Mouse (Mus musculus) adrenal gland, postnatal 25 days (tissue): ENCODE measurements around the gene Fcgr1. TPM values are rescaled to one million over a fixed set of nuclear protein-coding genes. Genes with fewer than 3 reads are reported as not detected.
"Not testable (repeated sequence)": the region's sequence is repeated elsewhere in the genome, so short reads cannot be mapped to it uniquely, and the experiment has no call there.

Experiments used
- DNase-seq: peaks from one replicate; pipeline ENCODE4 v3.0.0; 2021; ENCODE audit warnings: mixed read lengths
- total RNA-seq: library from RNA; stranded (reverse); gene quantifications from 2 replicates; pipeline ENCODE4 v1.2.3, GENCODE M21; 2021

The Fcgr1 gene
- total RNA-seq, 1 experiment from 2014 or later: 1.4 TPM

DNA sequence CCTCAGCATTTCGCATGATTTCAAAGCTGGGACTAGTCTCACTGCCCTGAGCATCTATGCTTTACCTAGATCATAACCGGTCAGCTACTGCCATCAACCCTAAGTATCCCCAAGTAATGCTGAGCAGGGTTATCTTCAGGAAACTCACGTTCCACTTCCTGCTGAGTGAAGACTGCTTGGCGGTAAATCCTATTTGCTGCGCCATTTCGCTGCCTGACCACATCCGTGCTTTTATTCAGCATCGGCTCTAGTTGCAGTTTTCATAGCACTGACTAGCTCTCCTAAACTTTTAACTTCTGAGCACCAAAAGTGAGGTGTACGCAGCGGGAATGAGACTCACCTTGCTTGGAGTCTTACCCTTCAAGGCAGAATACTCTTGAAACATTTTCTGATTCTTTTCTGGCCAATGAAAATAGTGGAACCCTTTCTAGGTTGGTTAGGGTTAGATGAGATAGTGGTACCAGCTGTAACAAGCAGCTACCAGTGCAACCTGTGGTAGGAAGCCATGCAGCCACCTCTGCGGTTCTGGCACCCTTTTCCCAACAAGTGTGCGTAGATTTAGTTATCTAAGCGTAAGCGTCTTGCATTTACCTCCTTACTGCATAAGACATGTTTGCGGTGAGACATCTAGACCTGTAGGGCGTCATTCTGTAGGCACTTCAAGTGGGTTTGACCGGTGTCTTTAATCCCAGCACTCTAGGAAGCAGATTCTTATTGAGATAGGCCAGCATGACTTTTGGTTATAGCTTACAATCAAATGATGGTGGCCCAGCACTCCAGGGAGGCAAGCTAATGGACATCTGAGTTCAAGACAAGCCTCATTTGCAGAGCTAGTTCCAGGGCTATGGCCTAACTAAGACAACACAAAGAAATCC is 19.9 kb downstream of the Fcgr1 start:
- DNase-seq: no peak

DNA sequence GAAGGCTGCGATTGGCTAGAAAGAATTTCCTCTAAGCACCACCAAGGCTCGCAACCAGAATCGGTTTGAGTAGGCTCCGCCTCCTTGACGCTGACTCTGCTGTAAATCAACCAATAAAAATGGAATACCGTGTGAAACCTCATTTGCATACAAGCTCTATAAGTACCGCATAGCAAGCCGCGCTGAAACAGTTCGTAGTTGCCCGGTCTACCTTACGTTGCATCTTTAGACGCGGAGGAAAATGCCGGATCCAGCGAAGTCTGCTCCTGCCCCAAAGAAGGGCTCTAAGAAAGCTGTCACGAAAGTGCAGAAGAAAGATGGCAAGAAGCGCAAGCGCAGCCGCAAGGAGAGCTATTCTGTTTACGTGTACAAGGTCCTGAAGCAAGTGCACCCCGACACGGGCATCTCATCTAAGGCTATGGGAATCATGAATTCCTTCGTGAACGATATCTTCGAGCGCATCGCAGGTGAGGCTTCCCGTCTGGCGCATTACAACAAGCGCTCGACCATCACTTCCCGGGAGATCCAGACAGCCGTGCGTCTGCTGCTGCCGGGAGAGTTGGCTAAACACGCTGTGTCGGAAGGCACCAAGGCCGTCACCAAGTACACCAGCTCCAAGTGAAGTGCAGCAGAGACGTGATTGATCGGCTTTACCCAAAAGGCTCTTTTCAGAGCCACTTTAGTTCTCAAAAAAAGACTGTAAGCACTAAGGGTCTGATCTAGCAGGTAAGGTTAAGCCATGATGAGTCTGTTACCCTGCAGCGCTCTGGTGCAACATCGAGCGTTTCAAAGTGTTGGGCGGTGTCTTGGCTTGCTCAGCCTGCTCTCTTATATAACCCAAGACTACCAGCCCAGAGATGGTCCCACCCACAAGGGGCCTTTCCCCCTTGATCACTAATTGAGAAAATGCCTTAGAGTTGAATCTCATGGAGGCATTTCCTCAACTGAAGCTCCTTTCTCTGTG is 24.0 kb downstream of the Fcgr1 start, which contains the start of gene Hist2h2bb:
Gene Hist2h2bb, plus strand, starts transcription at position 242 of the 964 bp plus-strand sequence.
- peak; percentile 70 for DNase-seq

GRCm38 (mm10) chr3:96268776-96269378 is 24.9 kb downstream of the Fcgr1 start:
- not testable (repeated sequence) for DNase-seq

DNA sequence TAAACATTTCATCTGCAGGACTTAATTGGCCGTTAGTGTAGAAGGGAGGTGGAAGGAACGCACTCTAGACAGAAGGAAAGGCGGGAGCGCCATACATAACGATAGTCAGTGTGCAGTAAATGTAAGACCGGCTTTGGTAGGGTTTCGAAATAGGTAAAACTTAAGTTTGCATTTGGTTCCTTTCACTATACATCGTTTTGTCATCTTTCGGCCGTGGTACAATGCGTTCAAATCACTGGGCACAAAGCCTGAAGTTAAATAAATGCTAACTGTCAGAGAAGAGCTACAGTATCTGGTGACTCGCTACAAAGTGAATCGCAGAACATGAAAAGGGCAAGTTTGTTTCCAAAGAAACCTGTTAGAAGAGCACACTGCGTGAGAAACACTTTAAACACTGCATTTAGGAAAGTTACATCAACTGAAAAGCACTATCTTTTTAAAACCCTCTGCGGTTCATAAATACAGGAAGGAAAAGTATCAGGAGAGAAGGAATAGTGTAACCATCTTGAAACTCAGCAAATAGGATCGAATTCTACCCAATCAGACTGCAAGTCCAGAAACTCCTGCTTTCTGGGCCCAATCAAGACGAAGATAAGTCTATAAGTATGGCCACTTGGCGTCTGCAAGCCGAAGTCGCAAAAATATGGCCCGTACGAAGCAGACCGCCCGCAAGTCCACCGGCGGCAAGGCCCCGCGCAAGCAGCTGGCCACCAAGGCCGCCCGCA is 25.6 kb downstream of the Fcgr1 start, which contains the start of gene Hist2h3b:
Gene Hist2h3b, plus strand, starts transcription at position 604 of the 725 bp plus-strand sequence.
- DNase-seq: peak; percentile 77

DNA sequence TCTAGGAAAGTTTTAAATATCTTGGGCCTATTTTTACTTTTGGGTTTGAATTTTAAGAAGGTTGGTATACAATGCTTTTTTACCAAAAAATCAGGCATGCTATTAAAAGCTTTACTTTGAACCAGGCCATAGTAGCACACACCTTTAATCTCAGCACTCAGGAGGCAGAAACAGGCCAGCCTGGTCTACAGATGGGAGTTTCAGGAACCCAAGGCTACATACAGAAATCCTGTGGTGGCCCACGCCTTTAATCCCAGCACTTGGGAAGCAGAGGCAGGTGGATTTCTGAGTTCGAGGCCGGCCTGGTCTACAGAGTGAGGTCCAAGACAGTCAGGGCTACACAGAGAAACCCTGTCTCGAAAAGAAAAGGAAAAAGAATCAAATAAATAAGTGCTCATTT is 26.2 kb downstream of the Fcgr1 start:
- DNase-seq: no peak

DNA sequence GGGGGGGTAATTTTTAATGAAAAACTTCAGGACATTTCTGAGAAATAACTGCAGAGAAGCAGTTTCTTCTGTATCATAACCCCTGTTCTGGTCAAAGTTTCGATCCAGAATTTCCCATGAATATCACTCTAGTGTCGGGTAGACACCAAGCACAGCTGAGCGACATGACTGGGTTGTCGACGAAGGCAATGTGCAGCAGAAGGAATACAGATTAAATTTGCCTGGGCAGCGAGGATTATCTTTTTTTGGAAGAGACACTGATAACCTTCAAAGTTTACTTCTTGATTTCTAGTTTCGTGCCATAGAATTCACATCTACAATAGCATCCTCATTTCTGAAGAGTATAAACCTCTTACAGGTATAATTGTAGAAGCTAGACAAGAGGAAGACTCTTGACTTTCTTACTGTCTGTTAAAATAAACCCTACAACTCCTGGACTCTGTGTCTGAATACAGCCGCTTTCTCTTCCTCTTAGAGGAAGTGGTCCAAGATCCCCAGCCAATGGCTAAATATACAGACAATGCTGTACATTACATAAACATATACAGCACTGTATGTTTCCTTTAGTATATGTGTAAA is 27.5 kb downstream of the Fcgr1 start:
- DNase-seq: no peak

DNA sequence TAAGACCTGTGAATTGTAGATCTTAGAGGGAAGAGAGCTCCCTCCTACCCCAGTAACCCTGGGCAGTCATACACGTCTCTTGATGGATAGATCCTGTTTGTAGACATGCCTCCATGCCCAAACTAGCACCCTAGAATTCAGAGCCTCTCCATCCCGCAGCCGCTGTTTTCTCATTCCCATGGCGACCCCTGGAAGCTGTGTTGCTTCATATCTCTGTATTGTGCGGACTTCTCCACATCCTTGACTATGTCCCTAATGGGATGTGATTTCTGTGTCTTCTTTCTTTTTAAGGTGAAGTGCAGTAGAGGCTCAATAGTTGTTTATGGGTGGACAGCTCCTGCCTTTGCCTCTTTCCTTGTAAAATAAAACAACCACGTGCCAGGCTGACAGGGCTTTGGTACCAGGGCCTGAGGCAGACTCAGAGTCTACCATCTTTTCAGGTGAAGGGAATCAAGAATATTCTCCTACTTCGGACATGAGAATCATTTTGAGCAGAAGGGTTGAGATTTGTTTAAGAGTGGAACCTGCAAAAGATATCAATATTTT is 29.3 kb downstream of the Fcgr1 start:
- DNase-seq: no peak

GRCm38 (mm10) chr3:96263558-96264403 is 30.0 kb downstream of the Fcgr1 start:
- peak; percentile 34 for DNase-seq

DNA sequence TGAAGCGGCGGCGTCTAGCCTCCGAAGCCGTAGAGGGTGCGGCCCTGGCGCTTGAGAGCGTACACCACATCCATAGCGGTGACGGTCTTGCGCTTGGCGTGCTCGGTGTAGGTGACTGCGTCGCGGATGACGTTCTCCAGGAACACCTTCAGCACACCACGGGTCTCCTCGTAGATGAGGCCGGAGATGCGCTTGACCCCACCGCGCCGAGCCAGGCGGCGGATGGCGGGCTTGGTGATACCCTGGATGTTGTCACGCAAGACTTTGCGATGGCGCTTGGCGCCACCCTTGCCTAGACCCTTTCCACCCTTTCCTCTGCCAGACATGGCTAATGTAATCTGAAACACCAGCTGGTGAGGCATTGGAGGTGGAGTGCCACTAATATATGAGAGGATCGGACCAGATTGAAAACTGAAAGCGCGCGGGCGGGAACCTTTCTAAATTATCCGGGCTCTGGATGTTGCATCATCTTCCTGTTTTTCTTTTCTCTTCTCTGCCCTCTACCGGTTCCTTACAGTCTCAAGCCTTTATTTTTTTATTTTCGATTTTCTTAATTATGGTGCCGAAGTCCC is 30.7 kb downstream of the Fcgr1 start, which contains the start of gene Hist2h4:
Gene Hist2h4, minus strand, starts transcription at position 333 of the 572 bp plus-strand sequence.
- DNase-seq: peak; percentile 89

DNA sequence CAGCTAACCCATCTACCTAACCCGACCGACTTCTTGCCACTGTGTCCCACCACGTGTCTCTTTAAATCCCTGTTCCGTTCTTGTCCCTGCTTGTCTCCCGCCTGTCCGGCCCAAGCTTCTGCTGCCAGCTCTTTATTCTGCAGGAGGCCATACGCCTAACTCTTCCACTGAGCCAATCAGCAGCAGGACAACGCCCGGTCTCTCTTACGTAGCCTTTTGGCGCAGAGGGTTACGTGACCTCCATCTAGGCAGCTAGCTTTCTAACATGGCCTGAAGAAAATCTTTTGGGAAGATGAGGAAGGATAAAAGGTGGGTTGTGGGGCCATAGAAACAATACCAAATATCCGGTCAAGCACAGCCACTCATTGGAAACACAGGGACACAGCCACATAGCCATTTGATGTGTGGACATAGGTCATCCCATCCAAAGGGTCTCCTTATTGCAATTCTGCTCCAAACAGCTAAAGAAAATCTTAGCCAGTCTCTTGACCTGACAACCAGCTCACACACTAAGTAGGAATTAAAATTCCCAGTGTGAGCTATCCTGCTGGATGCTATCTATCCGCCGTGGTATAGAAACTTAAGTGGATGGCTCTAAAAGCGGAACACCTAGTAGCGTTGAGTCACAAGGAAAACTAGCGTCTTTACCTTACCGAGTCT is 31.4 kb downstream of the Fcgr1 start:
- peak; percentile 75 for DNase-seq

GRCm38 (mm10) chr3:96261623-96262022 is 32.1 kb downstream of the Fcgr1 start:
- no peak for DNase-seq

- DNase-seq: no peak
Observed at GRCm38 (mm10) chr3:96260220-96260619, 33.5 kb downstream of the Fcgr1 start.

- DNase-seq: no peak
Observed at GRCm38 (mm10) chr3:96257190-96257589, 36.6 kb downstream of the Fcgr1 start.

- DNase-seq: no peak
Observed at GRCm38 (mm10) chr3:96255926-96256593, 37.7 kb downstream of the Fcgr1 start.

GRCm38 (mm10) chr3:96254683-96255355 is 39.0 kb downstream of the Fcgr1 start:
- DNase-seq: no peak

GRCm38 (mm10) chr3:96251787-96252186 is 42.0 kb downstream of the Fcgr1 start:
- no peak for DNase-seq

DNA sequence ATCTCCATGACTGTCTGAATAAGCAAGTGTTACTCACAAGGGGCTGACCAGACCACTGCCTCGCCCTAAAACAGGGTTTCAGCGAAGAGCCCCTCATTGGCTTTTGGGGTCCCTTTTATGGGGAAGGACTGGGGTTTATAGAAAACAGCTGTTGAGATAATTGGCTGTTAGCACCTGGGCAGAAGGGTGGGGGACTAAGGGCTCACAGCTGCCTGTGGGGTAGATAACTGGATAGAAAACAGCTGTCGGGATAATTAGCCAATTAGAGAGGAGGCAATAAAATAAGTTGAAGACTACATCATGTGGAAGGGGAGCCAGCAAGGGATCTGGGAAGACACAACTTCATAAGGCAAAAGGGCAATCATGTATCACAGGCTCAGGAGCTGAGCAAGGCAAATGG is 42.9 kb downstream of the Fcgr1 start:
- no peak for DNase-seq

DNA sequence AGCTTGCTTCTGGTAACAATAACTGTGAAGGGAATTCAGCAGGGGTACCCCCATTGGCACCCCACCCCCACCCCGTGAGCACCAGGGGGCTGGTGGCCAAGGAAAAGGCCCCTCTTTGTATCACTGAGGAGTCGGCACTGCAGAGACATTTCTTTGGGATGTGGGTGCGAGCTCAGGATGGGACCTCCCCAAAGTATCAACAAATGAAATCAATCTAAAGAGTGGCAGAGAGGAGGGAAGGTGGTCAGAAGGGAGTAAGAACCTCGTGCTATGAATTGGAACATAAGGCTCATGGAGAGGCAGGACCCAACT is 44.8 kb downstream of the Fcgr1 start:
- no peak for DNase-seq
